Comparison of ENCODE assay signal across 28 mouse cellular contexts in the genomic region with DNA sequence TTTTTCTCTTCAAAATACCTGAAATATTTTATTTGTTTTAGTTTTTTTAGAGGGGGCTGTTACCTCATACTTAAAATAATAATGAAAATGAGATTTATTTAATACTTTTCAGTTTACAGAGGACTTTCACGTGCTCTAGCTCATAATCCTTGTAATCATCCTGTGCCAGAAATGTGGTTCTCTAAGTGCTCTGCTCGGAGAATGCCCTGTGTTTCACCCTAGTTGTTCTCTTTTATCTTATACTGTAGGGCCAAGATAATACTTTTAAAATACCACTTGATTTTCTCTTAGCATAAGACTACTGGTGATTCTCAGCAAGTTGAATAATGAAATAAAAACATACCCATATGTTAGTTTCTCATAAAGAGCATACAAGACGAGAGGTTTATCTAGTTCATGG.
"Had no signal": no experiment of that assay in that cellular context is flagged by ENCODE, and none has a peak within 500 bp of the region (broad histone marks: within the 10 kb centered on the region; RNA-seq: fewer than 3 reads in every experiment).

No protein-coding gene starts in this region.

- ATAC-seq: forebrain, embryonic 13.5 days; forebrain, embryonic 14.5 days; forebrain, embryonic 15.5 days; forebrain, embryonic 16.5 days; forebrain, postnatal 0 days had no signal

- H3K4me2 ChIP-seq: embryonic facial prominence, embryonic 12.5 days; embryonic facial prominence, embryonic 13.5 days; embryonic facial prominence, embryonic 15.5 days; forebrain, embryonic 12.5 days; forebrain, embryonic 13.5 days; forebrain, embryonic 15.5 days had no signal

- H3K36me3 ChIP-seq: embryonic facial prominence, embryonic 12.5 days; embryonic facial prominence, embryonic 13.5 days; forebrain, embryonic 10.5 days; forebrain, embryonic 12.5 days; forebrain, embryonic 15.5 days; heart, embryonic 10.5 days had no signal

- H3K27ac ChIP-seq: embryonic facial prominence, embryonic 12.5 days; embryonic facial prominence, embryonic 13.5 days; embryonic facial prominence, embryonic 15.5 days; forebrain, embryonic 10.5 days; forebrain, embryonic 12.5 days; forebrain, embryonic 13.5 days; forebrain, embryonic 15.5 days; gastrocnemius, adult 2 months; heart, adult 2 months; heart, embryonic 10.5 days had no signal

- H3K4me1 ChIP-seq: forebrain, embryonic 12.5 days; forebrain, embryonic 13.5 days; forebrain, embryonic 15.5 days had no signal

- DNase-seq: cerebellum, adult 8-10 months; cerebellum, adult 9-10 months; cerebellum, adult 9-11 months; cerebellum, postnatal 10 days; cerebellum, postnatal 14 days; cerebellum, postnatal 25 days; cerebellum, postnatal 36 days; embryo, embryonic 11 days; forebrain, postnatal 0 days; gastrocnemius, adult 2 months; gastrocnemius, postnatal 10 days; gastrocnemius, postnatal 14 days; gastrocnemius, postnatal 25 days; gastrocnemius, postnatal 36 days; heart, adult 11 months; heart, adult 18-20 months; heart, adult 2 months had no signal

- H3K9me3 ChIP-seq: embryonic facial prominence, embryonic 12.5 days; embryonic facial prominence, embryonic 13.5 days; embryonic facial prominence, embryonic 15.5 days; forebrain, embryonic 10.5 days; forebrain, embryonic 12.5 days; forebrain, embryonic 13.5 days; forebrain, embryonic 15.5 days; heart, embryonic 10.5 days had no signal

- H3K9ac ChIP-seq: embryonic facial prominence, embryonic 12.5 days; embryonic facial prominence, embryonic 13.5 days; embryonic facial prominence, embryonic 15.5 days; forebrain, embryonic 12.5 days; forebrain, embryonic 13.5 days; forebrain, embryonic 15.5 days; forebrain, postnatal 0 days had no signal

- H3K27me3 ChIP-seq: embryonic facial prominence, embryonic 12.5 days; embryonic facial prominence, embryonic 13.5 days; embryonic facial prominence, embryonic 15.5 days; forebrain, embryonic 12.5 days; forebrain, embryonic 13.5 days; forebrain, embryonic 15.5 days had no signal

- H3K4me3 ChIP-seq: embryonic facial prominence, embryonic 12.5 days; embryonic facial prominence, embryonic 13.5 days; embryonic facial prominence, embryonic 15.5 days; erythroblast, embryonic 14.5 days; forebrain, embryonic 10.5 days; forebrain, embryonic 12.5 days; forebrain, embryonic 13.5 days; forebrain, embryonic 15.5 days; gastrocnemius, adult 2 months; heart, adult 2 months; heart, embryonic 10.5 days had no signal
